Mouse (Mus musculus): ENCODE results near the gene Slc12a7.
"Not testable (repeated sequence)": the region's sequence is repeated elsewhere in the genome, so short reads cannot be mapped to it uniquely, and the experiment has no call there.

Slc12a7 gene

GRCm38 (mm10) chr13:73718225-73718624 lies 14.7 kb upstream of the Slc12a7 start:
- peak; percentile 90 for DNase-seq (ENCODE audit: low read depth, low spot score)

DNA sequence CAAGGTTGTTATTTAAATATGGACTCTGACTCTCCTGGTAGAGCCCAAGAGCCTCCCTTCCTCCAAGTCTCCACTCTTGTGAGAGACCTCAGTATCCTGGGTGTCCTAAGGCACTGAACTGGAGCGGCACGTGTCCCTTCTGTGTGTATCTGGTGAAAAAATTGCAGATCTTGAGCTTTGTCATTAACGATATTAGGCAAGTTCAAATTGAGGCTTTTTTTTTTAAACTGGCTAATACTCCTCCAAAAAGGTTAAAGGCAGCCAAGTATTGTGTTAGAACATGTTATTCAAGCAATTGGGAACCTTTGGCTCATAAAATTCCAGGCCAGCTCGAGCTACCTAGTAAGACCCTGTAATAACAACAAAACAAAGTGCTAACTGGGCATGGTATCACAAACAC lies 12.7 kb upstream of the Slc12a7 start:
- DNase-seq (ENCODE audit: low read depth, low spot score) = no peak

DNA sequence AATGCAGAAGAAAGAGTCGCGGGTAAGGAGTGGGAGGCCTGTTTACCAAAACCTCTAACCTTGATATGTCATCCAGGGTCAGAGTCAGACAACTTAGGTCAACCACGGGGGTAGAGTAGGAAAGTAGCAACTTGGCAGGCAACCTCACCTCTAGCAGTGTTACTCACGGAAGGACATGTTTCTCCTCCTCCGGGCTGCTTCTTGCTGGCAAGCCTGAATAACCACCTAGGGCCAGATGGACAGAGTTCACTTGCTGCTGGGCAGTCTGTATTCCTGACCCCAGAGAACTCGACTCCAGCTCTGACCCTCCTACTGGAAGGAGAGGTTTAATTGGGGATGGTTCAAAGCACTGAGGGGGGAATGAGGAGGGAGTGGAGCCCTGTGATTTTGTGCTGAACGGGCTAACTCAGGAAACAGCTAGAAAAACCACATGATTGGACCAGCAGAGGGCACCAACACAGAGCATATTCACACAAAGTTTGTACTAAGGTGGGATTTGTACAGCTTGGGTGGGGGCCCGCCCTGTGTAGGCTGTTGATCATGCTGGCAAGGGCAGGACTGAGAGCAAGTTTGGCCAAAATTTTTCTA lies 9.7 kb upstream of the Slc12a7 start:
- peak; percentile 55 for DNase-seq (ENCODE audit: low read depth, low spot score)

- DNase-seq (ENCODE audit: low read depth, low spot score) = no peak
Observed at GRCm38 (mm10) chr13:73725315-73725714, 7.6 kb upstream of the Slc12a7 start.

GRCm38 (mm10) chr13:73727621-73728025 lies 5.3 kb upstream of the Slc12a7 start:
- DNase-seq (ENCODE audit: low read depth, low spot score) = no peak

DNA sequence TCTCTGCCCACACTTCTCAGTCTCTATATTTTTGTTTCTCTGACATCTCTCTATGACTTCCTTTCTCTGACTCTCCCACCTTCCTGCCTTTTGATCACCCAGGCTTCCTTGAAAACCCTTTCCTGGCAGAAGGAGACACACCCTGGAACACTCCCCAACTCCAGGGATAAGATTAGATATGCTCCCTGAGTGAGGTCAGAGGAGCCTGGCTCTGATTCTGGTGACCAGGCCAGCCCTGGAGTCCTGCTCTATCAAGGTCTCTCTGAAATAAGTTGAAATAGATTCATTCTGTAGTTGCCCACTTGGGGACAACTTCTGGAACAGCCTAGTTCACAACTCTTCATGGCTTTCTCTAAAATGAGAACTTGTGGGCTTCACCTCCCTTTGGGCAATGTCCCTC lies 4.3 kb upstream of the Slc12a7 start:
- no peak for DNase-seq (ENCODE audit: low read depth, low spot score)

DNA sequence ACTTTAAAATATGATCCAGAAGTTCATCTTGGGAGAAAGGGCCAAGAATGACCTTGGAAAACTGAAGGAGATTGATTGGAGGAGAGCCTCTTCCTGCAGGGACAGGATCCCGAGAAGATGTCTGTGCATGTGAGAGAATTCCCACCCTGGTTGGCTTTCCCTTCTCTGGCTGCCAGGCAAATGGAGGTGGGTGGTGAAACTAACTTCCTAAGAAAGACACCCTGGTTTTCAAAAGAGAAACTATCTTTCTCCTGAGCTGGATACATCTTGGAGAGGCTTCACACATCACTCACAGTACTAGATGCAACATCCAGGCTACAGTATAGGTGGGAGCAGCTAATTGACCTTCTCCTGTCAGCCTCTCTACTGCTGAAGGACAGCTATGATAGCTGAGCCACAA lies 2.0 kb upstream of the Slc12a7 start:
- DNase-seq (ENCODE audit: low read depth, low spot score) = no peak

DNA sequence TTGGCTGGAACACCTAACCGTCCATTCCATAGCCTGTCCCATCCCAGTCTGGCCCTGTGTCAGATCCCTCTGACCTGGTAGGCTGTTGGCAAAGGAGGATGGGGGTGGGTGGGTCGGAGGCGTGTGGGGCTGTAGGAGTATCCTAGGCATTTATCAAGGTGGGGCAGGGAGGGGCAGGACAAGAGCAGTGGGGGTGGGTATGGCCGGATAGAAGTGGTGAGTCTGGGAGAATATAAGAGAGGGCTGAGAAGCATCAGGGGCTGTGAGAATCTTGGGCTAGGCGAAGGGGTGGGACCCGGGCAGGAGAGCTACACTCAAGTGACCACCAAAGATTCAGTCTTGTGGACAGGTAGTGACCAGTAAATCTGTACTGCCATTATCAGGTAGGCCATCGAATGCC lies 659 bp upstream of the Slc12a7 start:
- DNase-seq (ENCODE audit: low read depth, low spot score) = no peak

- DNase-seq (ENCODE audit: low read depth, low spot score) = no peak
Observed at GRCm38 (mm10) chr13:73734379-73734778, 1.5 kb downstream of the Slc12a7 start.

GRCm38 (mm10) chr13:73735270-73735669 lies 2.4 kb downstream of the Slc12a7 start:
- no peak for DNase-seq (ENCODE audit: low read depth, low spot score)

DNA sequence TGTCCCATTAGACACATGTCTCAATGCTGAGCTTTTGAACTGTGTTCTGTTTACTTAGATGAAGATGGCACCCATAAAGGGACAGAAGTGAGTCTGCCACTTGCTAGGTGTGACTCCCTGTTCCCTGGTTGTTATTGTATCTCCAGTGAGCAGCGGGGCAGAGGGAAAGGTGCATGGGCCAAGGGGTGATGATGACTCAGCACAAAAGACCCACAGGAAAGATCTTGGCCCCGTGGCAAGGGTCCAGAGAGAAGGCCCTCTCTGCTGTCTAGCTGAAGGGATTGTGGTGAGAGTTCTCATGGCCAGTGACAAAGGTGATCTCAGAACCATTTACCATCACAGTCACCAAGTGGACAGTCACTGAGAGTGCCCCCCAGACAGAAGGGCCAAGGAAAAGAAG lies 3.0 kb downstream of the Slc12a7 start:
- no peak for DNase-seq (ENCODE audit: low read depth, low spot score)

- DNase-seq (ENCODE audit: low read depth, low spot score) = peak; percentile 9
Observed at GRCm38 (mm10) chr13:73736943-73737342, 4.0 kb downstream of the Slc12a7 start.

- DNase-seq (ENCODE audit: low read depth, low spot score) = not testable (repeated sequence)
Observed at GRCm38 (mm10) chr13:73740399-73740944, 7.6 kb downstream of the Slc12a7 start.

DNA sequence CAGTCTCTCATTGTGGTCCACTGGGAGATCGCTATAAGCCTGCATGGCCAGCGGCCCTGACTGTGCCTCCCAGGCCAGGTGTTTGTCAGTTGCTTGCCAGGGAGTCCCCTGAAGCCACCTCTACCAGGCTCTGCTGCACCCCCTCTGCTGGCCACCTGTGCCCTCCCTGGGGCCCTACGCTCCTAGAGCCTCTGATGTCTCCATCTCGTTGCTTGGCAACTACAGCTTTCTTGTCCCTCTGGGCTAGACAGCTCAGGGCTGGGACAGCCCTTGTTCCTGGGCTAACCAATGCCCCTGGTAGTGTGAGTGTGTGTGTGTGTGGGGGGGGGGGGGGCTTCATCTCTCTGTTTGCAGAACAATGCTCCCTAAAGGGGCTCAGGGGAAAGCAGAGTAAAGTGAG lies 10.1 kb downstream of the Slc12a7 start:
- DNase-seq (ENCODE audit: low read depth, low spot score) = no peak

DNA sequence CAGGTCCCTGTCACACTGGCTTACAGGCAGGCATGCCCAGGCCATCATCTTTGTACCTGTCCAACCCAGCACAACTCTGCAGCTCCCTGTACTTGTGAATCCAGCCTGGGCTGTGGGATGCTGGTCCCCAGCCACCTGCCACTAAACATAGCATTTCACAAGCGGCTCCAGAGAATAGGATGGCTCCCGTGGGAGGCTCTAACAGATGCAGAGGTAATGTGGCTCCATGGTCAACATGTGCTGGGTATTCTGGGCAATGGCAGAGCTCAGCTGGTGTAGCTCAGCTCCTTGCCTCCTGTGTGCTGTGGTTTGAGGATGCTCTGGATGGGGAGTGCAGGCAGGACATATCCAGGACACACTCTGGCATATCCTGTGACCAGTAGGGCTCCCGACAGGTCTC lies 10.8 kb downstream of the Slc12a7 start:
- no peak for DNase-seq (ENCODE audit: low read depth, low spot score)

DNA sequence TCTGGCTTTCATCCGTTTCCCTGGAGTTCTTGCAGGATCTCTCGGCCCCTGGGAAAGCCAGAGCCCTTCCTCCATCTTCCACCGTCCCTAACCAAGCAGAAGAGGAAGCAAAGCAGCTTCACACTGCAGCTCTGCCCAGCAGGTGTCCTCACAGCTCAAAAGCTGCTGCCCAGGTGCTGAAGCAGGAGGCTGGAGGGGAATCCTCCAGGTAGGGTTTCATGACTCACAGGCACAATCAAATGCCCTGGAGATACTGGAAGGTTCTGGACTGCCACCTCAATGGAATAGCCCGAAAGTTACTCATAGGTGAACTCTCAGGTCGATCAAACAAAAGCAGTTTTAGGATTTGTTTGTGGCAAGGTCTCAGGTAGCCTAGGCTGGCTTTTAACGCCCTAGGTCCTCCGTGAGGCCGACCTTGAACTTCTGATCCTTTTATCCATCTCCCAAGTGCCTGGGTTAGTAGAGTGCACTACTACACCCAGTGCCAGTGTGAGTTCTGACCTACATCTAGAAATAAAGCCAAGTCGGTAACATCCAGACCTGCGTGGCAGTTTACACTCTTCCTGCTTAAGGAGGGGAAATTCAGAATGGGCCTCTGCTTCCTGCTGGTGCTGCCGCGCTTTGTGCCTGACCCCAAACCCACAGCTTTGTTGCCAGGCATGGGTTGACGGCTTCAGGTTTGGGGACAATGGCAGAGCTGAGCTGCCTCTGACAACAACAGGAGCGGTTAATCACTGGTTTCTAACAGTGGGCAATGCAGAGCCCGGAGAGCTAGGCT lies 16.0 kb downstream of the Slc12a7 start:
- no peak for DNase-seq (ENCODE audit: low read depth, low spot score)

DNA sequence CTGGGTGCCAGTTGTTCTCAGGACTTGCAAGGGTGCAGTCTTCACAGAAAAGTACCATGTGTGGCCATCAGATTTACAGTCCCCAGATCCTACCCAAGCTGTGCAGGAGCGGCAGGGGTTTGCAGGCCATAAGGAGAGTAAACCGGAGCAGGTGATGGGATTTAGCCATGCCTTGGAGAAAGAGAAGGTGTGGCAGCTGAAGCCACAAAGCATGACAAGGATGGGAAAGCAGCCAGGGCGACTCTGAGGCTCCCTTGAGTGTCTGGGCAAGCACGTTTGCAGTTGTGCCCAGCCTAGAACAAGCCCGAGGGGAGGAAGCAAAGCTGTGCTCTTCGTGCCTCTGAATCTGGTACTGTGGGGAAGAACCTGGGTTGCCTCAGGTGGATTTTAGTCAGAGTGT lies 17.5 kb downstream of the Slc12a7 start:
- DNase-seq (ENCODE audit: low read depth, low spot score) = no peak

DNA sequence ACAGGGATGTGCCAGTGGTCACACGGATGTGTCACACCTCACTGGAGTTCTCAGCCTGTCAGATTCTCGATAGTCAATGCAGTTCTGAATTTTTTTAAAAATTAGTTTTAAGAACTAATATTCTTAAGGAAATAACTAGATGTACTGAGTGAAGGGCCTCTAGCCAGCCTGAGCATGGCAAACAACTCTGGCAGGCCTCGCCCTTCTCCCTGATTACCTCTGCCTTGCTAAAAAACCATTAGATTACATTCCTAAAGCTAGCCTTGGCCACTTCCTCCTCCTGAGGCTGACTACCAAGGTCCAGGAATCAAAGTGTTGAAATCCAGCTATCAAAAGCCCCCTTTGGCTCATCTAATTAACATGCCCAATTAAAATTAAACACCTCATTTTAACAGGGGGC lies 18.4 kb downstream of the Slc12a7 start:
- no peak for DNase-seq (ENCODE audit: low read depth, low spot score)

- DNase-seq (ENCODE audit: low read depth, low spot score) = no peak
Observed at GRCm38 (mm10) chr13:73755809-73756208, 22.9 kb downstream of the Slc12a7 start.

- no peak for DNase-seq (ENCODE audit: low read depth, low spot score)
Observed at GRCm38 (mm10) chr13:73756916-73757315, 24.0 kb downstream of the Slc12a7 start.

DNA sequence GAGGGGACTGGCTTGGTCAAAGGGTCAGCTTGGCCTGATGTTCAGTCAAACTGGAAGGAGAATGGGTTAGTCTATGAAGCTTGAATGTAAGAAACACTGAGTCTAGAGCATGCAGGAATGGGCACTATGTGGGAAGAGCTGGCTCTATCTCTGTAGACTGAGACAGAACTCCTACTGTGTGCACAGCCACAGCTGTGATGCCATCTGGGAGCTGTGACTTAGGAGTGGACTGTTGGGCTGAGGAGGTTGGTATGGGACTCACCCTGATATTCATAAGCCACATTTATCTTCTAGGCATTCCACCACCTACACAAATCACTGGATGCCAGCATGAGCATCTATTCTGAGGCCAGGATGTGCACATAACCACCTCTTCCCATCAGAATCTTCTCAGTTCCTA lies 24.5 kb downstream of the Slc12a7 start:
- DNase-seq (ENCODE audit: low read depth, low spot score) = no peak

- DNase-seq (ENCODE audit: low read depth, low spot score) = no peak
Observed at GRCm38 (mm10) chr13:73759596-73759995, 26.7 kb downstream of the Slc12a7 start.

DNA sequence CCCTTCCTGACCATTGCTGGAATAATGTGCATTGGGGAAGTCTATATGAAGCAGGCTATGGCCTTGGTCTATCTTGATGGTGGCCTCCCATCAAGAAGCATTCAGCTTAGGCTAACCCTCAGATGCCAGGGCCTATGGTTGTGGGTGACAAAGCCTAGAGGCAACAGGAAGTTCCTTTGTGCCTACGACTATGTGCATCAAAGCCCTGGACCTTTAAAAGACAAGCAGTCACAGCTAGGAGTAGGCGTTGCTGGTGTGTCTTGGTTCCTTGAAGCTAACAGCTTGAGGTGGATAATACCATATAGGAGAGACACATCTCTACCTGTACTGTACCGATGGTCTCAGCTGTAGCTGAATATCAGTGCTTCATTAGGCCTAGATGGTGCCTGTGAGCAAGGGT lies 27.2 kb downstream of the Slc12a7 start:
- DNase-seq (ENCODE audit: low read depth, low spot score) = no peak
